Mouse (Mus musculus): ENCODE results near the gene Cubn.

Gene Cubn

GRCm38 (mm10) chr2:13408333-13408732 lies 83.3 kb downstream of the Cubn start:
- DNase-seq (ENCODE audit: low spot score): no peak

- DNase-seq (ENCODE audit: low spot score): no peak
These were observed 83.9 kb downstream of the Cubn start for GRCm38 (mm10) chr2:13407698-13408097.

- no peak for DNase-seq (ENCODE audit: low spot score)
These were observed 84.3 kb downstream of the Cubn start for GRCm38 (mm10) chr2:13407272-13407671.

GRCm38 (mm10) chr2:13404986-13405678 lies 86.5 kb downstream of the Cubn start:
- DNase-seq (ENCODE audit: low spot score): no peak

GRCm38 (mm10) chr2:13400831-13401230 lies 90.8 kb downstream of the Cubn start:
- DNase-seq (ENCODE audit: low spot score): no peak

GRCm38 (mm10) chr2:13399480-13400072 lies 92.0 kb downstream of the Cubn start:
- no peak for DNase-seq (ENCODE audit: low spot score)

- no peak for DNase-seq (ENCODE audit: low spot score)
These were observed 92.7 kb downstream of the Cubn start for GRCm38 (mm10) chr2:13398955-13399354.

GRCm38 (mm10) chr2:13398551-13398950 lies 93.1 kb downstream of the Cubn start:
- DNase-seq (ENCODE audit: low spot score): no peak

GRCm38 (mm10) chr2:13396124-13396540 lies 95.5 kb downstream of the Cubn start:
- no peak for DNase-seq (ENCODE audit: low spot score)

GRCm38 (mm10) chr2:13391018-13391417 lies 100.6 kb downstream of the Cubn start:
- DNase-seq (ENCODE audit: low spot score): no peak

GRCm38 (mm10) chr2:13386631-13387030 lies 105.0 kb downstream of the Cubn start:
- no peak for DNase-seq (ENCODE audit: low spot score)

GRCm38 (mm10) chr2:13385542-13386345 lies 105.9 kb downstream of the Cubn start:
- no peak for DNase-seq (ENCODE audit: low spot score)

- no peak for DNase-seq (ENCODE audit: low spot score)
These were observed 106.7 kb downstream of the Cubn start for GRCm38 (mm10) chr2:13384775-13385541.

- no peak for DNase-seq (ENCODE audit: low spot score)
These were observed 115.4 kb downstream of the Cubn start for GRCm38 (mm10) chr2:13376166-13376565.

- no peak for DNase-seq (ENCODE audit: low spot score)
These were observed 118.3 kb downstream of the Cubn start for GRCm38 (mm10) chr2:13373291-13373690.

- DNase-seq (ENCODE audit: low spot score): no peak
These were observed 118.8 kb downstream of the Cubn start for GRCm38 (mm10) chr2:13372825-13373224.

- no peak for DNase-seq (ENCODE audit: low spot score)
These were observed 119.3 kb downstream of the Cubn start for GRCm38 (mm10) chr2:13372256-13372824.

- DNase-seq (ENCODE audit: low spot score): no peak
These were observed 119.8 kb downstream of the Cubn start for GRCm38 (mm10) chr2:13371797-13372170.

- DNase-seq (ENCODE audit: low spot score): no peak
These were observed 120.4 kb downstream of the Cubn start for GRCm38 (mm10) chr2:13371072-13371796.

- no peak for DNase-seq (ENCODE audit: low spot score)
These were observed 121.1 kb downstream of the Cubn start for GRCm38 (mm10) chr2:13370556-13370955.

GRCm38 (mm10) chr2:13368517-13368916 lies 123.1 kb downstream of the Cubn start:
- DNase-seq (ENCODE audit: low spot score): no peak

Measured in ovary, postnatal 10 days (tissue).